13 mouse cellular contexts compared by ENCODE assay signal in the genomic region with DNA sequence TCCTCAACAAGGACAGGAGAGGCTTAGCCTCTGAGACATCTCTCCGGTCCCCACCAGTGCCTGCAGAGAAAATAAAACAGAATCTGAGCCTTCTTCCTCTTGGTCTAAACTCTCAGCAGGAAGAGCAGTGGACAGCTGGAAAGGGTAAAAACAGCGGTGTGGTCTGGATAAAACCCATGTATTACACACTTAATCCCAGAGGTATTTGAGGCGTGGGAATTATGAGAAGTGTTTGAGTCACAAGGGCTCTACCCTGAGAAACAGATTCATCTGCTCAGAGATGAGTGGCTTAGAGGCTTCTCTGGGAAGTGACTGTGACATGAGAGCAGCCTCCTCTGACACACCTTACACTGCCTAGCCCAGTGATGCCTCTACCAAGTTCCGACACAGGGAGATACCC. TPM values are rescaled to one million over a fixed set of nuclear protein-coding genes. Genes with fewer than 3 reads are reported as not detected.
"Had no signal": no experiment of that assay in that cellular context is flagged by ENCODE, and none has a peak within 500 bp of the region (broad histone marks: within the 10 kb centered on the region; RNA-seq: fewer than 3 reads in every experiment).

No protein-coding gene starts in this region.

- H3K27me3 ChIP-seq: neural tube, embryonic 15.5 days had no signal

- H3K4me1 ChIP-seq: liver, embryonic 15.5 days; midbrain, embryonic 13.5 days had no signal

- H3K4me2 ChIP-seq: liver, embryonic 11.5 days; liver, embryonic 15.5 days; midbrain, embryonic 13.5 days; neural tube, embryonic 15.5 days had no signal

- H3K27ac ChIP-seq: liver, embryonic 15.5 days; midbrain, embryonic 13.5 days; neural tube, embryonic 15.5 days had no signal

- H3K36me3 ChIP-seq: liver, embryonic 15.5 days; midbrain, embryonic 13.5 days; neural tube, embryonic 15.5 days had no signal

- DNase-seq: kidney, postnatal 36 days; lung, adult 2 months; lung, postnatal 36 days; right cerebral cortex, adult 18-20 months; thymus, adult 2 months; thymus, postnatal 25 days had no signal

- H3K4me3 ChIP-seq: liver, embryonic 15.5 days; midbrain, embryonic 13.5 days; neural tube, embryonic 15.5 days had no signal

RNA-seq across cellular contexts. Expression of a gene that starts 23.5 kb away (rescaled TPM):
- total RNA-seq: midbrain, postnatal 0 days had no signal

RNA-seq across cellular contexts. Expression of a gene that starts 27.5 kb away (rescaled TPM):
- total RNA-seq: megakaryocyte progenitor cell, adult 5-6 weeks had no signal
- polyA plus RNA-seq: kidney, postnatal 0 days; liver, embryonic 15.5 days had no signal
